Mouse (Mus musculus) small intestine, adult 2 months (tissue): Measurements from ENCODE around the gene Micu1. TPM values are rescaled to one million over a fixed set of nuclear protein-coding genes. Genes with fewer than 3 reads are reported as not detected.
A peak's percentile ranks its signal among the peaks of the same experiment; 100 is the strongest.

Experiments
- H3K27ac ChIP-seq: fragments of 200-500 bp; 2 replicates; pipeline ENCODE4 v1.5.1; 2012; ENCODE audit warnings: low read depth, low read length, control low read depth, inconsistent platforms; ENCODE audit not compliant: insufficient read depth
- H3K27me3 ChIP-seq: fragments of 200-500 bp; 2 replicates; pipeline ENCODE4 v1.6.1; 2012; ENCODE audit warnings: mild to moderate bottlenecking, moderate library complexity, low read length, inconsistent platforms; ENCODE audit not compliant: control insufficient read depth, insufficient read depth
- H3K36me3 ChIP-seq: fragments of 200-500 bp; 2 replicates; pipeline ENCODE4 v1.6.1; 2012; ENCODE audit warnings: mild to moderate bottlenecking, low read length, control low read depth, inconsistent platforms; ENCODE audit not compliant: control insufficient read depth, insufficient read depth
- H3K4me1 ChIP-seq: fragments of 200-500 bp; 2 replicates; pipeline ENCODE4 v1.6.1; 2012; ENCODE audit warnings: low read length, inconsistent platforms, mixed read lengths; ENCODE audit not compliant: control insufficient read depth, insufficient read depth, insufficient read length
- H3K4me3 ChIP-seq: fragments of 200-500 bp; 2 replicates; pipeline ENCODE4 v1.5.1; 2012; ENCODE audit warnings: low read depth, mild to moderate bottlenecking, control low read depth, inconsistent platforms, low read length, moderate library complexity
- CTCF ChIP-seq: fragments of 200-500 bp; IDR thresholded peaks from 2 replicates; pipeline ENCODE4 v1.5.1; 2012; ENCODE audit warnings: low read depth, mild to moderate bottlenecking, control low read depth, inconsistent platforms, low read length, moderate library complexity, mixed read lengths; ENCODE audit not compliant: insufficient replicate concordance, insufficient read length; ENCODE audit errors: extremely low read depth
- POLR2A ChIP-seq: fragments of 200-500 bp; IDR thresholded peaks from 2 replicates; pipeline ENCODE4 v1.6.1; 2012; ENCODE audit warnings: low read depth, mild to moderate bottlenecking, control low read depth, inconsistent platforms, low read length, moderate library complexity
- WGBS: fragments of 180-500 bp; shearing (Covaris S2); methylation state at CpG from one replicate; pipeline ENCODE4 v1.1.7; 2018; 5-methylcytosine and 5-hydroxymethylcytosine counted together
- polyA plus RNA-seq: library from polyadenylated mRNA; depleted of rRNA; stranded (reverse); fragments of >200 nt; gene quantifications from 2 replicates; pipeline ENCODE4 v1.2.3, GENCODE M21; 2012

The Micu1 gene
- polyA plus RNA-seq, 1 experiment: 134 TPM

- peaks cover 2% of the 10 kb centered on the region; the same call in 1 of the 2 replicates for H3K4me1 ChIP-seq
- H3K36me3 ChIP-seq: peaks cover 30% of the 10 kb centered on the region
- no peak overlapping the region for H3K27ac ChIP-seq
- WGBS: 82% methylated on average over 18 of the region's 18 CpGs
- TF ChIP-seq CTCF (no peak), POLR2A (no peak)
- no peak overlapping the region for H3K4me3 ChIP-seq
- no peaks in the 10 kb centered on the region for H3K27me3 ChIP-seq
Measured at GRCm38 (mm10) chr10:59784731-59785685, 82.7 kb downstream of the Micu1 start.

- Histone ChIP-seq H3K27ac (no peak overlapping the region), H3K4me3 (no peak overlapping the region), H3K36me3 (peaks cover 37% of the 10 kb centered on the region), H3K27me3 (no peaks in the 10 kb centered on the region), H3K4me1 (peaks cover 2% of the 10 kb centered on the region; the same call in 1 of the 2 replicates)
- TF ChIP-seq POLR2A (no peak), CTCF (no peak)
- WGBS: 59% methylated on average over 5 of the region's 5 CpGs
Measured at GRCm38 (mm10) chr10:59786289-59786688, 84.0 kb downstream of the Micu1 start.

- H3K36me3 ChIP-seq: peaks cover 42% of the 10 kb centered on the region
- no peaks in the 10 kb centered on the region for H3K27me3 ChIP-seq
- H3K27ac ChIP-seq: no peak overlapping the region
- peaks cover 2% of the 10 kb centered on the region; the same call in 1 of the 2 replicates for H3K4me1 ChIP-seq
- H3K4me3 ChIP-seq: no peak overlapping the region
- 53% methylated on average over 11 of the region's 11 CpGs for WGBS
- TF ChIP-seq POLR2A (no peak), CTCF (peak; percentile 48; the same call in 1 of the 2 replicates)
Measured at GRCm38 (mm10) chr10:59787140-59787800, 85.0 kb downstream of the Micu1 start.

- no peak overlapping the region for H3K4me3 ChIP-seq
- H3K27me3 ChIP-seq: no peaks in the 10 kb centered on the region
- peaks cover 46% of the 10 kb centered on the region for H3K36me3 ChIP-seq
- peaks cover 2% of the 10 kb centered on the region; the same call in 1 of the 2 replicates for H3K4me1 ChIP-seq
- H3K27ac ChIP-seq: no peak overlapping the region
- WGBS: 85% methylated on average over 8 of the region's 8 CpGs
- TF ChIP-seq POLR2A (no peak), CTCF (no peak)
Measured at GRCm38 (mm10) chr10:59787870-59788269, 85.6 kb downstream of the Micu1 start.

- no peak overlapping the region for H3K27ac ChIP-seq
- no peak overlapping the region for H3K4me3 ChIP-seq
- H3K36me3 ChIP-seq: peaks cover 42% of the 10 kb centered on the region
- H3K27me3 ChIP-seq: no peaks in the 10 kb centered on the region
- WGBS: 89% methylated on average over 11 of the region's 11 CpGs
- H3K4me1 ChIP-seq: peaks cover 2% of the 10 kb centered on the region; the same call in 1 of the 2 replicates
- no peak for TF ChIP-seq POLR2A
Measured at GRCm38 (mm10) chr10:59790291-59790929, 88.1 kb downstream of the Micu1 start.

- peaks cover 2% of the 10 kb centered on the region; the same call in 1 of the 2 replicates for H3K4me1 ChIP-seq
- H3K27ac ChIP-seq: no peak overlapping the region
- no peak overlapping the region for H3K4me3 ChIP-seq
- no peaks in the 10 kb centered on the region for H3K27me3 ChIP-seq
- TF ChIP-seq POLR2A: no peak
- TF ChIP-seq CTCF: no peak
- 87% methylated on average over 5 of the region's 5 CpGs for WGBS
- peaks cover 50% of the 10 kb centered on the region for H3K36me3 ChIP-seq
Measured at GRCm38 (mm10) chr10:59791896-59792295, 89.6 kb downstream of the Micu1 start.

- Histone ChIP-seq H3K4me1 (no peaks in the 10 kb centered on the region), H3K4me3 (no peak overlapping the region), H3K36me3 (peaks cover 52% of the 10 kb centered on the region), H3K27me3 (no peaks in the 10 kb centered on the region), H3K27ac (no peak overlapping the region)
- 90% methylated on average over 9 of the region's 9 CpGs for WGBS
- TF ChIP-seq CTCF: no peak
- TF ChIP-seq POLR2A: no peak
Measured at GRCm38 (mm10) chr10:59792575-59793176, 90.4 kb downstream of the Micu1 start.
